Mouse (Mus musculus) ES-E14 (cell line): ENCODE measurements around the gene Kirrel3.

Experiments used
- CHD2 ChIP-seq: IDR thresholded peaks from 2 replicates; pipeline ENCODE4 v1.6.1; 2014; ENCODE audit warnings: mild to moderate bottlenecking, low read depth, low read length, inconsistent platforms
- MAFK ChIP-seq: IDR thresholded peaks from 2 replicates; pipeline ENCODE4 v1.6.1; 2014; ENCODE audit warnings: mild to moderate bottlenecking, low read depth, low read length, inconsistent platforms; ENCODE audit not compliant: insufficient read depth
- ZC3H11A ChIP-seq: IDR thresholded peaks from 2 replicates; pipeline ENCODE4 v1.6.1; 2012; ENCODE audit warnings: low read depth, mild to moderate bottlenecking, inconsistent platforms, low read length, borderline replicate concordance
- ZNF384 ChIP-seq: IDR thresholded peaks from 2 replicates; pipeline ENCODE4 v1.6.1; 2012; ENCODE audit warnings: low read depth, low read length, inconsistent platforms

DNA sequence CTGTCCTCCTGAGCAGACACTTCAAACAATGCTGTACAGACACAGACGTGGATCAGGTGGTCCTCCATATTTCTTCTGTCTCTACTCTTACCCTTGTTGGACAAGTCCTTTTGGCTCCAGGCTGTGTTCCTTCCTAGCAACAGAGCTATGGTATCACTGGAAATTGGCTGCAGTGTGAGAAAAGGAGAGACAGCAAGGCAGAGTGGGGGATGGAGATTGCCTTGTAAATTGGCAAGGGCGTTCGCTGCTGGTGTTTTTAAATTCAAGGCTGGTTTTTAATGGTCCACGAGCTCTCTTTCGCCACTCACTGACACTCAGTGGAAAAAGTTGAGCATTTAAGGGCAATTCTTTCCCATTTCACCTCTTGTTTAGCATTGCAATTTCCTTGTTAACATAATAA is 27.5 kb upstream of the Kirrel3 start:
- TF ChIP-seq MAFK (no peak), ZC3H11A (no peak), ZNF384 (no peak), CHD2 (no peak)
